Mouse (Mus musculus) ovary, postnatal 14 days (tissue): ENCODE results near the gene Tcp11l2.

Experiments
- DNase-seq: peaks from one replicate; pipeline ENCODE4 v3.0.0; 2022; ENCODE audit warnings: low spot score

Gene Tcp11l2

DNA sequence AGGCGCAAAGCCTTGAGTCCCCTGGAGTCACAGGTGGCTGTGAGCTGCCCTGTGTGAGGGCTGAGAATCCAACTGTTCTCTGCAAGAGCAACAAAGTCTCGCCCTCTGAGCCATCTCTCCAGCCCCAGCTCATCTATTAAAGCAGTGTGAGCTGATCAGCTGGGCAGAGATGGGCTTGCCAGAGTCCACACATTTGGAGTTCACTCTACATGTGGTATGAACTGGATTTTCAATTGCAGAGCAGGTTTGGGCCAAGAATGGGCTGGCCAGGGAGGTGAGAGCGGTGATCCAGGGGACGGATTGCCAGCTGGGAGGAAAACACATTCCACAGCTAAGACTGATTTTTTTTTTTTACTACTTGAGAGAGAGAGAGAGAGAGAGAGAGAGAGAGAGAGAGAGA is 80.2 kb downstream of the Tcp11l2 start:
- DNase-seq, result no peak

DNA sequence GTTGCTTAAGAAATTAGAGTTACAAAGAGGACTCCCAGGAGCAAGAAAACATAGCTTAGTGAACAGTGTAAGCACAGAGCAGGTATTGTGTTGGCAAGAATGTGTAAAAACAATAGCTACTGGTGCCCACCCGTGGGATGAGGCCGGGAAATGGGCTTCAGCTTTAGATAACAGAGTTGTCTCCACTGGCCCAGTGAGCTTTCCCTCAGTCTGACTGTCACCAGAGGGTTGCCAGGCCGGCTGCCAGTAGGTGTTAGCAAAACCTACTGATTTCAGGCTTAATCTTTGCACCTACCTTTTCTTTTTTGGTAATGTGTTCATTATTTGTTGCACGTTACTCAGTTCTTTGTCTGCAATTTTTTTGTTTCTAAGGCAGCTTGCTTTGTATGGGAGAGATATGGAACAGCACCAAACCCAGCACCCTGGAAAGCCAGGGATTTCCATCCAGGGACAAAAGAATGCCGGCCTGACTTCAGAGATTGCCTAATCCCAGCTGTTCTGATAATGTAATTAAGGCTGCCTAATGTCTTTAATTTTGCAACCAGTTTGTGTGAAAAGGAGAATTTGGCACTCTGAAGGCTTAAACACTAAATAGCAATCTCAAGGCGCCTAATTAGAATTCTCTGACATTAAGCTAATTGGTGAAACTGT is 81.1 kb downstream of the Tcp11l2 start:
- no peak for DNase-seq

DNA sequence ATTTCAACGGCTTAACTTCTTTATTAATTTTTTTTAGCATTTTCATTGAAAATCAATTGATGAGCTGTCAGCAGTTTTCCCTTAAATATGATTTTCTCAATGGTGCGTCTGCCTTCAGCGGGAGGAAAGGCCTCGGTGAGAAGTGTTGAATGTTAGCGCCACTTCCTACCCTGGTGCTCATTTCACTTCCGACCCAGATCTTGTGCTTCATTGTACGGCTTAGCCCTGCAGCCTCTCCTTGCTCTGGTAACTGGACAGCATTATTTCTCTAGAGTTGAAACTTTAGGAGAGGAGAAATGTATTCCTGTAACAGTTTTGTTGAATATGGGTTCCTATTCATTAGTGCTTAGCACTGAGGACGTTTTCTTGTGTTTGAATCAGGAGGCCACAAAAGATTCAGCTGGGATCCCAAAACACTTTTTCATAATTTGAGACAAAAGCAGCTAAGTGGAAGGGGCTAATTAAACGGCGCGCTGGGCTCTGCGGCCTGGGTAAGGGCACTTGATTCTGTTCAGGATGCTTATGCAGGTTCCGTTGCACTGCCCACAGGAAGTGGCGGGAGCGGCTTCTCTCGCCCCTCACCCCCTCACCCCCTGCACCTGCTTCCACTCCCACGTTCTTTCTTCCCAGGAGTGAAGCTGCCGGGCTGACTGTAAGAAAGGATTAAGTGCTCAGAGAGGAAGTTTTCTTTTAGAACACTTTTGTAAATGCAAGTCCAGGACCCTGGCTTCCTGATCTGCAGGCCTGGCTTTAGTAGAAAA is 81.8 kb downstream of the Tcp11l2 start:
- no peak for DNase-seq

DNA sequence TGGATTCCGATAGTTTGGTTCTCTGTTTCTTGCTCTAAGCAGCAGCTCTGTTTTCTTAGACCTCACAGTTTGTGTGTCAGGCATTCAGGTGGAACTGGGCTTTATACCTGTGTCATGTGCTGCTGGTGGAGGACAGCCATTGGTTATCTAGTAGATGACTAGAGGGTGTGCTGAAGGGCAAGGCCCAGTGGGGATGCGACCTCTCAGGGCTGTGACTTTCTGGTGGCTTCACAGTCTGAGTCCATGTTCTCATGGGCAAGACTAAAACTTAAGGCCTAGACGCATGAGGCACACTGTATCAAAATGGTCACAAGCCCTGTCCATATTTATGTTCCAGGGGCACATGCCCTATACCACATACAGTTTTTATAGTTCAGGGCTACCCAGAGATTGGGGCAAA is 82.9 kb downstream of the Tcp11l2 start:
- DNase-seq, result no peak

DNA sequence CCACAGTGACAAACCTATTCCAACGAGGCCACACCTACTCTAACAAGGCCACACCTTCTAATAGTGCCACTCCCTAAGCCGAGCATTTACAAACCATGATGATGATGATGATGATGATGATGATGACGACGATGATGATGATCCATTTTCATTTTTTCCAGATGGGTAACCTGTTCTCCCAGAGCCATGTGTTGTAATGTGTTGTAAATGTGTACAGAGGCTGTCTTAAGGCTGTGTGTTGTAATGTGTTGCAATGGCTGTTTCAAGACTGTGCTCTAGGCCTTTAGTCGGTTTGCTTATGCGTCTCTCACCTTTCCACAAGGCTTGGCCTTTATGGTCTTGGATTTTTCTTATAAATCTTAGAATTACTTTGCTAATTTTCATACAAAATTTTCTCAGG is 85.7 kb downstream of the Tcp11l2 start:
- no peak for DNase-seq
